Comparison of ENCODE assay signal across 8 mouse cellular contexts in genomic region chr14:101839771-101840731, GRCm38 (mm10).
DNase-seq lines count a peak whose midpoint lies in the region; ATAC-seq and TF ChIP-seq lines count a peak whose summit lies in the region.

No protein-coding gene starts in this region.

- TF ChIP-seq CTCF in layer of hippocampus, adult 2 months (conservative IDR thresholded peaks at IDR 0.05): no peak

- peak overlapping the region; percentile 67 for H3K4me2 ChIP-seq in heart, embryonic 13.5 days

- peak overlapping the region; percentile 78 for H3K27ac ChIP-seq in heart, embryonic 13.5 days (replicated peaks)
- peak overlapping the region; percentile 91 for H3K27ac ChIP-seq in layer of hippocampus, adult 2 months

- DNase-seq in heart, adult 11 months: peak; percentile 97
- no peak for DNase-seq in heart, postnatal 25 days (ENCODE audit: low spot score)
- peak; percentile 56 to 59 for DNase-seq in layer of hippocampus, adult 2 months (ENCODE audit: low spot score in 2 of 2)
- DNase-seq in lung, adult 18-20 months: peak; percentile 83 to 86
- DNase-seq in urinary bladder, postnatal 14 days (ENCODE audit: low spot score): peak; percentile 77
- DNase-seq in thymus, postnatal 36 days: no peak
- DNase-seq in thymus, postnatal 0 days (ENCODE audit: low spot score): no peak

- no peaks in the 10 kb centered on the region for H3K27me3 ChIP-seq in heart, embryonic 13.5 days (replicated peaks)

- intact Hi-C loops in heart, postnatal 25 days (cut with DNase I): loop anchor here (5.0 to 10.0 kb wide), 2 partner anchors 55 to 62 kb away; no protein-coding TSS in a partner anchor

- WGBS in heart, embryonic 13.5 days: 42% methylated on average over 24 of the region's 24 CpGs

- no peak for ATAC-seq in heart, embryonic 13.5 days (ENCODE audit: extremely low read depth, insufficient number of reproducible peaks, low FRiP score, low TSS enrichment)

- H3K4me3 ChIP-seq in heart, embryonic 13.5 days: peak overlapping the region; percentile 44
- H3K4me3 ChIP-seq in layer of hippocampus, adult 2 months: peak overlapping the region; percentile 65

- peaks cover 51% of the 10 kb centered on the region for H3K4me1 ChIP-seq in heart, embryonic 13.5 days

- H3K9ac ChIP-seq in heart, embryonic 13.5 days: peak overlapping the region; percentile 38

- H3K9me3 ChIP-seq in heart, embryonic 13.5 days: no peaks in the 10 kb centered on the region

- no peaks in the 10 kb centered on the region for H3K36me3 ChIP-seq in heart, embryonic 13.5 days

Comparison
In these comparisons a context has a peak if more than half of its experiments do, and no peak if none do; other contexts are left out.
1. DNase-seq: peak in heart, adult 11 months (single experiment), layer of hippocampus, adult 2 months (2 of 2), lung, adult 18-20 months (2 of 2) and urinary bladder, postnatal 14 days (single experiment); none in heart, postnatal 25 days (single experiment), thymus, postnatal 36 days (0 of 2) and thymus, postnatal 0 days (single experiment).